Mouse (Mus musculus) large intestine, adult 2 months (tissue): ENCODE data around the gene Syt9. TPM values are rescaled to one million over a fixed set of nuclear protein-coding genes. Genes with fewer than 3 reads are reported as not detected.

ENCODE experiments used
- DNase-seq: peaks from one replicate; pipeline ENCODE4 v3.0.0-alpha.2; 2012; ENCODE audit warnings: low read depth, low spot score
- WGBS: fragments of 180-500 bp; shearing (Covaris S2); methylation state at CpG from one replicate; pipeline ENCODE4 v1.1.7; 2018; 5-methylcytosine and 5-hydroxymethylcytosine counted together
- polyA plus RNA-seq: library from polyadenylated mRNA; depleted of rRNA; stranded (reverse); fragments of >200 nt; gene quantifications from 2 replicates; pipeline ENCODE4 v1.2.3, GENCODE M21; 2012

Syt9 gene
- polyA plus RNA-seq, 1 experiment: 0.78 TPM

DNA sequence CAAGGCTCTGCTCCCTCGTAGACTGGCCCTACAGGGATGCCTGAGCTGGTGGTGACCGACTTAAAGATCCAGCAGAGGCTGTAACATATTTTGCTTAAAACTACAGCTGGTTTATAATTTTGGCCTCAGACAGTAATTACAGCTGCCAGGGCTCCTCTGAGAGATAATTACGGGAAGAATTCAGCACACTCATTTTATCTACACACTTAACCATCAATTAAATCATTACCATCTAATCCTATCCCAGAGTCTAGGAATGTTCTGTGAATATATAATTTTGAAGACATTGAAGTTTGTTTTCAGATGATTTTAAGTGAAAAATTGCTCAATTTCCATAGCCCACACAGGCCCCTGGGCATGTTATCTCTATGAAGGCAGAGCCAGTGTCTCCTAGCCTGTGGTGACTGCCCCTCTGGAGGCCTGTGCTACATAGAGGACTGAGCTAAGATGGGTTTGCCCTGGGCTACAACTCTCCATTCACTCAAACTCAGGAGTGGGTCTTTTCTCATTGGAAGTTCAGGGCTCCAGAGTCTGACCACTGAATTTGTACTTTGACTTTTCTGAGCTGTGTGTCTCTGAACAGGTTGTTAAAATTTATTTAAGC lies 157.7 kb downstream of the Syt9 start:
- no peak for DNase-seq
- WGBS: 69% methylated on average over 3 of the region's 3 CpGs

DNA sequence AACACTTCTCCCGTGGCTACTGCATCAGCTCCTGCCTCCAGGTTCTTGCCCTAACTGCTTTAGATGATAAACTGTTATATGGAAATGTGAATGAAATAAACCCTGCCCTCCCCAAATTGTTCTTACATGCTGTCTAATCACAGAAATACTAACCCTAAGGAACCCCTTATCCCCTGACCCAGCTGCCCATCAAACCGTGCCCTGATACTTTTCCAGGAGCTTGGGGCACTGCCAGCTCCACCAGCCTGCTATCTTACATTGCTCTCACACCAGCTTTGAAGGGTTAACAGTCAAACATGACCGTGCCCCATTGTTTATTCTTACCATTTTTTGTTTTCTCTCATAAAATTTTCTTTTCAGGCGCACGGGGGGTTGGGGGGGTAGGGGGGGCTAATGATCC lies 158.8 kb downstream of the Syt9 start:
- no peak for DNase-seq
- WGBS: 28% methylated on average over 5 of the region's 5 CpGs

DNA sequence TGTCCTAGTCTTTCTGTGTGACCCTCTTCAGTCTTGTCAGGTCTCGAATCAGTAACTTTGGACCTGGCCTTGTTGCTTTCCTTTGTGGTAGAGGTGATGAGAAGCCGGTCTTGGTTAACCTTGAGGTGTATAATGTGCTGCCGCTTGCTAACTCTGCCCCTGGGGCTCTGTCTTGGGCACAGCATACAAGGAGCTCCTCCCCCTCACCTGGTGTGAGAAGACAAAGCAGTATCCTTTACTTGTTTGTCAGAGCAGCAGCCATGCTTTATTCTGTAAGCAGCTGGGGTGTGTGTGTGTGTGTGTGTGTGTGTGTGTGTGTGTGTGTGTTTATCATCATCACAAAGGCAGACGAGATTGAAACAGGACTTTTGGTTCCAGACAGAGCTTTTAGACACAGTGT lies 164.8 kb downstream of the Syt9 start:
- 76% methylated on average over 4 of the region's 4 CpGs for WGBS
- DNase-seq: no peak

- 77% methylated on average over 6 of the region's 6 CpGs for WGBS
- no peak for DNase-seq
Measured at GRCm38 (mm10) chr7:107536516-107536915, 166.0 kb downstream of the Syt9 start.

DNA sequence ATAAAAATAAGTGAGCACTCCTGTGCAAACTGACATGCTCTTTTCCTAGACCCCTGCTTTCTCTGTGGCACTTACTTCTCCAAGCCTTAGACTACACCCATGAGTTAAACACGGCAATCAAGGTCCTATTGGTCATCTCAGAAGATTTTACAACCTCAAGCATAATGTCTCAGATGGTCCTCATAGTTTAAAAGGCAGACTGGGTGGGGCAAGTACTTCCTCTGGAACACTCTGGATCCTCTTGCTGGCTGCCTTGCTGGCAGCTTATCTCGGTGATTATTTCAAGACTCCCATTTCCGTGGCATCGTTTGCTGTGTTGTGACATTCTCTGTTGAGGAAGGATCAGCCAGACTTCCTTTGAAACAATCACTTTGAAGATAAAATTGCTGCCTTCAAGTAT lies 169.5 kb downstream of the Syt9 start:
- DNase-seq: no peak
- WGBS: 6% methylated on average over 4 of the region's 4 CpGs

DNA sequence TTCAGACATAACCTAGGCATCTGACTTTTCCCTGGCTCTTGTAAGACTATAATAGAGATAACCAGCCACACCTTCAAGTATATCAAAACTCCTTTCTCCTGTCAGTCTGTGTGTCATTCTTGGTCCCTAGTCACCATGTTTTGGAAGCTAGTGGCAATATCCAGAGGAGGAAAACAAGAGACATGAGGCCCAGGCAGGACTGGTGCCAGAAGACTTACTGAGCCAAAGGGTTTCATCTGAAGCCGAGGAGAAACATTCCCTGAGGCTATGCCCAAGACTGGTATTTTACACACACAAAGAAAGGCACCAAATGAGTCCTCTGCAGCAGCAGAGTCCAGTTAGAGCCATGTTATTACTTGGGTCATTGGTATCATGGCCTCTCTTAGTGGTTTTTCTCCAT lies 174.5 kb downstream of the Syt9 start:
- no peak for DNase-seq
- 56% methylated on average over 1 of the region's 1 CpGs for WGBS

GRCm38 (mm10) chr7:107547872-107548271 lies 177.3 kb downstream of the Syt9 start:
- 36% methylated on average over 3 of the region's 3 CpGs for WGBS
- DNase-seq: no peak

- DNase-seq: no peak
- WGBS: 33% methylated on average over 1 of the region's 1 CpGs
Measured at GRCm38 (mm10) chr7:107553461-107553860, 182.9 kb downstream of the Syt9 start.

DNA sequence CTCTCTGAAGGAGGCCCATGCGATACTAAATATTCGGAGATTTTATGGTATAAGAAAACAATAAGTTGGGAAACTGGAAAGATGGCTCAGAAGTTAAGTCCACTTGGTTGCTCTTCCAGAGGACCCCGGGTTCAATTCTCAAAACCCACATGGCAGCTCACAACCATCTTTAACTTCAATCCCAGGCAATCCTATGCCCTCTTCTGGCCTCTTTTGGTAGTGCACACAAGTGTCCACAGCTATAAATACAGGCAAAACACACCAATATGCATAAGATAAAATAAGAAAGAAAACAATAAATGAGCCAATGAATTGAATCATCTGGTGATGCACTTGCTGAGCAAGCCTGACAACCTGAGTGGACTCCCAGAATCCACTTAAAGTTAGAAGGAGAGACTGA lies 185.4 kb downstream of the Syt9 start:
- DNase-seq: no peak
- 86% methylated on average over 3 of the region's 3 CpGs for WGBS

DNA sequence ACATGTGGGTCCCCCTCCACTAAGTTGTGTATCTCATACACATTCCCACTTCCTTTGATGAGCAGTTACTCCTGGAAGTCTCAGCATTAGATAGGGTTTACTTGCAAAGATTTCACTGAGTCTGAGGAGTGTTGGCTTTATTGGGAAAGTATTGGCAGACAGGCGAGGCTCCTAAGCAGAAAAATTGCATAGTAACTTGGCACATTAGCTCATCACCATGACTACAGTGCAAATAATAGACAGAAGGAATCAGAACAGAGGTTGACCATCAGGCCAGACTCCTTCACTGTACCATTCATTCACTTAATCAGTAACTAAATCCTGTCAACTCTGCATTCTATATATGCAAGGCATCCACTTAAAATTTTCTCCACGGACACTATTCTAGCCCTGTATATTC lies 190.1 kb downstream of the Syt9 start:
- no peak for DNase-seq
- 19% methylated on average over 2 of the region's 2 CpGs for WGBS

- DNase-seq: no peak
- 69% methylated on average over 3 of the region's 3 CpGs for WGBS
Measured at GRCm38 (mm10) chr7:107561584-107561983, 191.1 kb downstream of the Syt9 start.

- WGBS: 16% methylated on average over 2 of the region's 2 CpGs
- DNase-seq: no peak
Measured at GRCm38 (mm10) chr7:107563727-107564126, 193.2 kb downstream of the Syt9 start.

DNA sequence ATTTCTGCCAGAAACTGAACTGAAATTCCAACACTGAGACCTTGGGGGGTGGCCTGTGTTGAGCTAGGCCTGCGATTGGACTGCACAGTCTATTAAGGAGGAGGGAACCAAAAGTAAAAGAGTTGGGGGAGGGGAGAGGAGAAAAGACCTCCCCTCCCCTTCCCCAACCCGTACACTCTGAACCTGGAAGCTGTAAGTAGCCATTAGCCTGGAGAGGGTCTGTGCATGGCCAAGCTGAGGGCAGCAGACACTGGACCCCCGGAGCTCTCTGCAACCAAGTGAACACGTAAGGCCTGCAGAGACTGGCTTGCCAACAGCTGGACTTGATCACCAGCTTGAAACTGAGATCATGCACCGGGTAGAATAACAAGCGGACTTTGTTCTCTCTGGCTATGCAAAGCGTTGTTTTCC lies 196.7 kb downstream of the Syt9 start, which contains the start of gene Olfml1:
Gene Olfml1 (plus strand): TSS at position 186 of the 411 bp plus-strand sequence.
- 31% methylated on average over 7 of the region's 7 CpGs for WGBS
- no peak for DNase-seq

DNA sequence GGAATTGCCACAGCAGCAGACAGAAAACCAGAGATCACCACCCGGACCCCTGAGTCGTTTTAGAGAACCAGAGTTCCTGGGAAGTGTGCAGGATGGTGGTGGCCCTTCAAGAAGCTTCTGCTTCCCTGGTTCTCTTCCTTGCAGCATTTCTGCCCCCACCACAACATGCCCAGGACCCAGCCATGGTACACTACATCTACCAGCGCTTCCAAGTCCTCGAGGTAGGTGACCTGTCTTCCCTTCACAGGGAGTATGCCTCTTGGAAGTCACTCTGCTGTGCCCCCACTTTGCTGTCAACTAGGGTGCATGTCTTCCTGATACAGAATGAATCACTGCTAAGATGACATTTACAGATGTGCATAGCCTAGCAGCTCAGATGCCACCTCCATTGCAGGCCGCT lies 197.1 kb downstream of the Syt9 start:
- DNase-seq: no peak
- WGBS: 42% methylated on average over 5 of the region's 5 CpGs

DNA sequence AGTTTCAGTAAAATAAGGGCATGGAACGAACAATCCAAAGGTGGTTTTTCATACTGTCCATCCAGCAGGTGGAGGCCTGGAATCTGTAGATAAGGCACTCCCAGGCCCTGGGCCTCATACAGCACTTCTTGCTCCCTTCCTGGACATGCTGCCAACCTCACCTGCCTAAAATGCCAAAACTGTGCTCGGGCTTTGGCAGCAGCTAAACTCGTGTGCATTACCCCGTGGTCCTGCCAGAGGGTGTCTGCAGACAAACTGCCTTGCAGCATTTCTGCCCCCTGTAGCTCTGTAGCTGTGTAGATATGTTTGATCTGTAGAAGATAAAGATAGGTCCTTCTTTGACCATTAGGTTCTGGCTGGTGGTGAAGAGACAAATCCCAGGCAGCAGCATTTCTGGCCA lies 198.4 kb downstream of the Syt9 start:
- no peak for DNase-seq
- WGBS: 37% methylated on average over 4 of the region's 4 CpGs

- no peak for DNase-seq
- 80% methylated on average over 2 of the region's 2 CpGs for WGBS
Measured at GRCm38 (mm10) chr7:107573856-107574255, 203.3 kb downstream of the Syt9 start.

DNA sequence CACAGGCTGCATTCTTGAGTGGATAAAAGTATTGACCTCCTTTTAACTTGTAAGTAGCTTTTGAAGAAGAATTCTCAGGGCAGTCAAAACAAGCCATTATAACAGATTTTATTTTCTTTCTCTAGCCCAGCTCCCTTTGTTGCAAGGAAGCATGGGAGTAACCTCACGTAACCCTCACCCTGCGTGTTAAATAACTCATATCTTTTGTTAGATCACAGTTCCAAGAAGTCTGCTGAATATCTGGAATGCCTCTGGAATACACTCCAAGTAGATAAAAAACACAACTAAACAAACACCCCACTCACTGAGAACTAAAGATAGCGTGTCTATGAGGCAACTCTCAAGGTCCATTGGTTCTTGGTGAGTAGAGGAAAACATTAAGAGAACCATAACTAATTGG lies 203.7 kb downstream of the Syt9 start:
- 70% methylated on average over 3 of the region's 3 CpGs for WGBS
- DNase-seq: no peak

- WGBS: 56% methylated on average over 2 of the region's 2 CpGs
- no peak for DNase-seq
Measured at GRCm38 (mm10) chr7:107592641-107593040, 222.1 kb downstream of the Syt9 start.

GRCm38 (mm10) chr7:107593904-107594303 lies 223.4 kb downstream of the Syt9 start:
- WGBS: 39% methylated on average over 7 of the region's 7 CpGs
- no peak for DNase-seq

GRCm38 (mm10) chr7:107594325-107594856 lies 223.9 kb downstream of the Syt9 start:
- WGBS: 1% methylated on average over 16 of the region's 16 CpGs

GRCm38 (mm10) chr7:107594857-107595402 lies 224.4 kb downstream of the Syt9 start, which contains the start of gene Ppfibp2:
Gene Ppfibp2, plus strand, starts transcription at chr7:107595207.
- 1% methylated on average over 24 of the region's 24 CpGs for WGBS
- peak; percentile 87 for DNase-seq

More at GRCm38 (mm10) chr7:107594325-107594856, 223.9 kb downstream of the Syt9 start:
- peak; percentile 28 for DNase-seq
